Mouse (Mus musculus) gastrocnemius, adult 2 months (tissue): ENCODE measurements around the gene Pak2. TPM values are rescaled to one million over a fixed set of nuclear protein-coding genes. Genes with fewer than 3 reads are reported as not detected.

ENCODE experiments used
- DNase-seq: peaks from one replicate; pipeline ENCODE4 v3.0.0; 2022
- H3K27ac ChIP-seq: fragments of 200-600 bp; 2 replicates; pipeline ENCODE4 v1.8.1; 2022; ENCODE audit warnings: mild to moderate bottlenecking
- H3K4me3 ChIP-seq: fragments of 200-600 bp; 2 replicates; pipeline ENCODE4 v1.8.1; 2022; ENCODE audit warnings: mild to moderate bottlenecking, moderate library complexity
- CTCF ChIP-seq: fragments of 200-600 bp; IDR thresholded peaks from 2 replicates; pipeline ENCODE4 v1.8.1; 2022; ENCODE audit warnings: antibody characterized with exemption, mild to moderate bottlenecking, moderate library complexity
- intact Hi-C: fragments of 180-260 bp; cut with DNase I; formaldehyde crosslinking; loops from one replicate; pipeline ENCODE4 v1.15.1; 2025
- long read RNA-seq, 2 experiments: library from polyadenylated mRNA; stranded (forward); transcript quantifications; one replicate each; pipeline ENCODE4 v2.0.0; 2021
- total RNA-seq, 2 experiments: library from RNA; stranded (reverse); gene quantifications; 2 replicates each; pipeline ENCODE4 v1.2.3; 2021

The Pak2 gene
- 10 to 100 TPM; 13.3 to 15.8 TPM for total RNA-seq
- long read RNA-seq, experiment 1, full-length matches to known transcripts, result 9 of 12 reads
- long read RNA-seq, experiment 1, partial matches to known transcripts, result 2 of 12 reads
- long read RNA-seq, experiment 1, other reads (novel, unspliced or antisense), result 1 of 12 reads
- long read RNA-seq, experiment 2, full-length matches to known transcripts, result 8 of 13 reads
- long read RNA-seq, experiment 2, partial matches to known transcripts, result 0 of 13 reads
- long read RNA-seq, experiment 2, other reads (novel, unspliced or antisense), result 5 of 13 reads

GRCm38 (mm10) chr16:32078991-32079511 is at the start of gene Pak2:
Gene Pak2 (minus strand): TSS chr16:32079342.
- DNase-seq, result peak; percentile 94
- intact Hi-C loops, result loop anchor here (2.0 kb wide), 1 partner anchor 76 kb away; the partner anchor contains the start of gene Senp5
- peak within 1 kb of the TSS; percentile 95 for H3K4me3 ChIP-seq
- no peak for TF ChIP-seq CTCF
- peak within 1 kb of the TSS; percentile 99 for H3K27ac ChIP-seq

GRCm38 (mm10) chr16:32127046-32127445 is 47.9 kb upstream of the Pak2 start:
- Histone ChIP-seq H3K27ac (peak overlapping the region; percentile 43), H3K4me3 (no peak overlapping the region)
- DNase-seq, result no peak
- intact Hi-C loops, result no loop called here
- TF ChIP-seq CTCF, result no peak

GRCm38 (mm10) chr16:32125364-32125763 is 46.2 kb upstream of the Pak2 start:
- no peak for TF ChIP-seq CTCF
- DNase-seq, result no peak
- Histone ChIP-seq H3K4me3 (no peak overlapping the region), H3K27ac (no peak overlapping the region)
- intact Hi-C loops, result no loop called here

GRCm38 (mm10) chr16:32124444-32125335 is 45.5 kb upstream of the Pak2 start:
- H3K27ac ChIP-seq, result peak overlapping the region; percentile 38; the same call in 1 of the 2 replicates
- no peak for DNase-seq
- peak overlapping the region; percentile 45 for H3K4me3 ChIP-seq
- no peak for TF ChIP-seq CTCF
- intact Hi-C loops, result no loop called here

GRCm38 (mm10) chr16:32124020-32124419 is 44.9 kb upstream of the Pak2 start:
- H3K27ac ChIP-seq, result no peak overlapping the region
- intact Hi-C loops, result no loop called here
- TF ChIP-seq CTCF, result no peak
- H3K4me3 ChIP-seq, result no peak overlapping the region
- DNase-seq, result no peak

GRCm38 (mm10) chr16:32120454-32120853 is 41.3 kb upstream of the Pak2 start:
- Histone ChIP-seq H3K4me3 (no peak overlapping the region), H3K27ac (no peak overlapping the region)
- no peak for DNase-seq
- peak; percentile 4; the same call in 1 of the 2 replicates for TF ChIP-seq CTCF
- intact Hi-C loops, result no loop called here

GRCm38 (mm10) chr16:32116186-32116585 is 37.0 kb upstream of the Pak2 start:
- intact Hi-C loops, result loop anchor here (5.0 kb wide), 1 partner anchor 86 kb away; no protein-coding TSS in a partner anchor

GRCm38 (mm10) chr16:32115781-32116180 is 36.6 kb upstream of the Pak2 start:
- DNase-seq, result no peak
- no peak for TF ChIP-seq CTCF
- intact Hi-C loops, result loop anchor here (2.0 to 5.0 kb wide), 2 partner anchors 87 to 383 kb away; no protein-coding TSS in a partner anchor

More at GRCm38 (mm10) chr16:32116186-32116585, 37.0 kb upstream of the Pak2 start:
- no peak overlapping the region for H3K4me3 ChIP-seq
- DNase-seq, result no peak
- no peak for TF ChIP-seq CTCF
- no peak overlapping the region for H3K27ac ChIP-seq

GRCm38 (mm10) chr16:32114968-32115695 is 36.0 kb upstream of the Pak2 start:
- H3K27ac ChIP-seq, result peak overlapping the region; percentile 48

More at GRCm38 (mm10) chr16:32115781-32116180, 36.6 kb upstream of the Pak2 start:
- no peak overlapping the region for H3K27ac ChIP-seq
- no peak overlapping the region for H3K4me3 ChIP-seq

GRCm38 (mm10) chr16:32114406-32114805 is 35.3 kb upstream of the Pak2 start:
- Histone ChIP-seq H3K4me3 (no peak overlapping the region), H3K27ac (peak overlapping the region; percentile 67)
- intact Hi-C loops, result loop anchor here (2.0 kb wide), 1 partner anchor 384 kb away; no protein-coding TSS in a partner anchor
- DNase-seq, result no peak
- no peak for TF ChIP-seq CTCF

More at GRCm38 (mm10) chr16:32114968-32115695, 36.0 kb upstream of the Pak2 start:
- TF ChIP-seq CTCF, result no peak; the same call in 1 of the 2 replicates
- DNase-seq, result peak; percentile 84
- intact Hi-C loops, result loop anchor here (2.0 to 5.0 kb wide), 2 partner anchors 87 to 384 kb away; no protein-coding TSS in a partner anchor
- H3K4me3 ChIP-seq, result peak overlapping the region; percentile 26; the same call in 1 of the 2 replicates

- H3K27ac ChIP-seq, result peak overlapping the region; percentile 67
- peak overlapping the region; percentile 56 for H3K4me3 ChIP-seq
- TF ChIP-seq CTCF, result no peak
- peak; percentile 69 for DNase-seq
- intact Hi-C loops, result loop anchor here (2.0 kb wide), 1 partner anchor 385 kb away; no protein-coding TSS in a partner anchor
Observed at GRCm38 (mm10) chr16:32113541-32114218, 34.5 kb upstream of the Pak2 start.
